Mouse (Mus musculus) spleen, adult 2 months (tissue): ENCODE measurements around the gene Ogdhl.

ENCODE experiments used
- CTCF ChIP-seq: fragments of 200-500 bp; IDR thresholded peaks from 2 replicates; pipeline ENCODE4 v1.5.1; 2011; ENCODE audit warnings: mild to moderate bottlenecking, inconsistent platforms; ENCODE audit not compliant: insufficient read depth, insufficient read length, insufficient replicate concordance; ENCODE audit errors: extremely low read depth
- POLR2A ChIP-seq: fragments of 200-500 bp; IDR thresholded peaks from 2 replicates; pipeline ENCODE4 v1.6.1; 2011; ENCODE audit warnings: low read depth, low read length, inconsistent platforms

DNA sequence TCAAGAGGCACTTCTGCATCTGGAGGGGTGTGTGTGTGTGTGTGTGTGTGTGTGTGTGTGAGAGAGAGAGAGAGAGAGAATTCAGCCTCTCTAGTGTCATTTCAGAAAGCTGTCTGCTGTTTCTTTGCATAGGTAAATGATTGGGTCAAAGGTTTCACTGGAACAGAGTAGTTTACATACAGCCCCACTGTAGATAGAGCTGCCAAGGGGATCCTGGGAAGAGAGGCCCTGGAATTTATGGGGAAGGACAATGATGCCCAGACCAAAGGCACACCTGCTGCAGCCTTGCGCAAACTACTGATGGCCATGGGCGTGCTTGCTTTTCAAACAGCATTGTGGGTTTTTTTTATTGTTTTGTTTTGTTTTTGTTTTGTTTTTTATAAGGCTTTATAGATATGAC lies 50.7 kb downstream of the Ogdhl start:
- no peak for TF ChIP-seq CTCF
- TF ChIP-seq POLR2A: no peak
